Mouse (Mus musculus) E14TG2a.4 (cell line): Measurements from ENCODE around the gene Usp24.

Experiments used
- CTCF ChIP-seq: conservative IDR thresholded peaks from 2 replicates; pipeline ENCODE4 v1.5.1; 2014; ENCODE audit warnings: low read length
- NANOG ChIP-seq: IDR thresholded peaks from 2 replicates; pipeline ENCODE4 v1.6.1; 2014; ENCODE audit warnings: borderline replicate concordance, low read length, mixed read lengths

- TF ChIP-seq CTCF, result no peak
- no peak for TF ChIP-seq NANOG
Observed at GRCm38 (mm10) chr4:106454541-106454940, 138.5 kb downstream of the Usp24 start.
